Mouse (Mus musculus) right cerebral cortex, postnatal 4 days (tissue): ENCODE results near the gene Tcn2.
"Not testable (repeated sequence)": the region's sequence is repeated elsewhere in the genome, so short reads cannot be mapped to it uniquely, and the experiment has no call there.

Source experiments
- DNase-seq: peaks from one replicate; pipeline ENCODE4 v3.0.0-alpha.2; 2022

The Tcn2 gene

DNA sequence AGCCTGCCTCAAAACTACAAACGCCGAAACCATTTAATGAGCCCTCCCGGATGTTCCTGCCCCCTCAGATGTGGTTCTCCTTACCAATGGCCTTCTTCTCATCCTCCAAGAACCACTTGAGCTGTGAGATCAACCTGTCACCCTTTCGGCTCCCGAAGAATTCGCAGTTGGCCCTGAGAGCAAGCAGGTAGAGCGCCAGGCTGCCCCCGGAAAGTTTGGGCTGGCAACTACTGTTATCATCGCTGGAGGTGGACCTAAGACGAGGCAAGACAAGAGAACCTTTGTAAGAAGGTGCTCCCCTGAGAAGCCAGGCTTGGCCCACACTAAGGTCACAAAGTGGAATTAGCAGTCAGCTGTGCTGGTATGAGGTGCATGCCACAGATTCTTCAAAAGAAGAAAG is 6.0 kb downstream of the Tcn2 start:
- no peak for DNase-seq

- DNase-seq, result no peak
These were observed 9.2 kb downstream of the Tcn2 start for GRCm38 (mm10) chr11:3922731-3923130.

GRCm38 (mm10) chr11:3922115-3922514 is 9.8 kb downstream of the Tcn2 start:
- DNase-seq, result no peak

DNA sequence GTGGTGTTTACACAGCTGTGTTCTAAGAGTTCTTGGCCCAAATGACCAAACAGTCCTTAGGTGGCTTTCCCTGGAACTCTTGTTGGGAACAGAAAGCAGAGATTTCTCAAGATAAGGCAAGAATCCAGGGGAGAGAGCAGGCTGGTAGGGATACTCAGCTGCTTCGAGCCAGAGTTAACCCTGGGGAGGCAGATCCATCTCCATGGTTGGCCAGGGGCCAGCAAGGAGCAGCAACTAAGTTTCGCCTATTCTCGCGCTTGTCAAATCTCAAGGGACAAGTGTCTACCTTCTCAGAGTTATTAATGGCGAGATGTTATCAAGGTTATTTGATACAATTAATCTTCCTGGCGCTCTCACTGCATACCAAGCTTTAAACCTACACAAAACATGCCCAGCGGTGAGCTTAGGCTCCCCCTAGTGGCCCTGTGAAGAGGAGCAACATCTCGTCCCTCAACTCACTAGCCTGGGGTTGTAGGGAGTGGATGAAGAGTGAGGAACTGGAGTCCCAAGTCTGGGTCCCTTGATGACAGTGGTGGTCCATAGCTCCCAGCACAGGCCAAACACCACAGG is 10.6 kb downstream of the Tcn2 start:
- DNase-seq, result peak; percentile 56

GRCm38 (mm10) chr11:3920476-3920875 is 11.5 kb downstream of the Tcn2 start:
- no peak for DNase-seq

GRCm38 (mm10) chr11:3918738-3919137 is 13.2 kb downstream of the Tcn2 start:
- no peak for DNase-seq

DNA sequence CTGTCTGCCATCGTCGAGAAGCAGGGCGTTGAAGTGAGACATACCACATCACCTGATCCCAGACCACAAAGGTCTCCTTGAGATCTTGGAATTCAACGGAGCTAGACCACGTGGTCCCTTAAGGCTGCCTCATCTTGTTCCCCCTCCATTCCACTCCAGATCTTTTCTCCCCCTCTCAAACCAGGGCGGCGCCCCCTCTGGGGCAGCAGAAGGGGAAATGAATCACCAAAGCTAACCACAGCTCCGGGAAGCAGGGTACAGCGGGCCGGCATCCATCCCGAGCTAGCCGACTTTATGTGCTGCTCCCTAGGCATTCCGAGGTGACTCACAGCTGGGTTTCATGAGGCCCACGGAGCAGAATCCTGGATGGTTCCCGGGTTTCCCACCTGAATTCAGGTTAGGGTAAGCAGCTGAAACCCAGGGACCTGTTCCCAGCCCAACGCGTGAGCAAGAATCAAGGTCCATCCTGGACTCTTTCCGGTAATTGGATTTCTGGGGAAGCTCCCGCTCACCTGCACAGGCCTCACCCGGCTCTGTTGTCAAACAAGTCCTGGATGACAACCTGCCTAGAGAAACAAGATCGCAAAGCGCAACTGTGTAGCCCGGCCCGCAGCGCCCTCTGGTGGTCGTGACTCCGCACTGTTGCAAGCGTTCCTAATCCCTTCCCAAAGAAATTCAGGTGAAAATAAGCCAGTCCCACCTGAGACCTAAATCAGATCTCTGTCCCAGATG is 17.7 kb downstream of the Tcn2 start, which contains the start of gene Slc35e4:
Gene Slc35e4, minus strand, starts transcription at position 556 of the 732 bp plus-strand sequence.
- peak; percentile 96 for DNase-seq

DNA sequence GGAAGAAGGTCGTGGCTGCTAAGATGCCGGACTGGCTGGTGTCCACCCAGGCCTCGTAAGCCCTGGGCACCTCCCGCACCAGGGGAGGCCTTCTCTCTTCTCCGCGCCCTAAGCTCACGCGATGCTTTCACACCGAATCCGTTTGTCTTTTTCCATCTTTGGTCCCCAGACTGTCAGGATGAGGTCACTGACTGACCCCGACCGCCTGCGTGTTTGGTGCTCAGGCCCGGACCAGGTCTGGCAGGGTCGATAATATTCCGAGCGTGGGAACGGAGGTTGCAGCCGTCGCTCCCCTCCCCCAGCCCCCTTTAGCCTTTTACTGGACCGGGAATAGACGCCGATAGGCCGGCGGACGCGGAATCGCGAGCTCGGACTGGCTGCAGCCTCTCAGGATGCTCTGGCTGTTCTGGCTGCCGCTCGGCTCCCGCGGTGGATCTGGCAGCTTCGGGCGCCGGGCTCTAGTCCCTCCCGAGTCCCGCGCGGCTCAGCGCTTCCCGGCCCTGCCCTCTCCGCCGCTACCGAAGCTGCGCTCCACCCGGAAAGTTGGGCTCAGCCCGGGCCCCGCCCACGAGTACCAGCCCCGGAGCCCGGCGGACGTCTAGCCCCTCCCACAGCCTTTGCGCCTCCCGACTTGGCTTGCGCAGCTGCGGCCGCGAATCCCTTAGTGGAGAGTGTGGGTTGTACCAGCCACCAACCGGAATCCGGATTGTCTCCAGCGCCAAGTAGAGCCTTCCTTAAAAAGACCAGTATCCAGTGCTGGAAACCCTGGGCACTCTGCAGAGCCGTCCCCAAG is 18.4 kb downstream of the Tcn2 start:
- peak; percentile 88 for DNase-seq

DNA sequence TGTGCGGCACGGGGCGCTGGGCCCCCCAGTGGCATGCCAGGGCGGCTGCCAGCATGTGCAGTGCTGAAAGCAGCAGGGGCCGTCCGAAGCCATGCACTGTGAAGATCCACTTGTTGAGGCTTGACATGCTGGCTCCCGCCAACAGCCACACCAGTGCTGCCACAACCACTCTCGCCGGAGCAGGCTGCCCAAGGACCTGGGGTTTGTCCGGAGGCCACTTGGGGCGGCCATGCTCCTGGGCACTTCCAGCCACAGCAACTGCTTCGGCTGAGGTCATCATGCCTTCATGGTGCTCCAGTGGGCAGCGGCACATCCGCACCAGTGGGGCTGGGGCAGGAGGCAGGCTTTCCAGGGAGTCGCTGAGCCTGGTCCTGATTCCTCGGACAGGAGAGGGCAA is 19.1 kb downstream of the Tcn2 start:
- peak; percentile 50 for DNase-seq

DNA sequence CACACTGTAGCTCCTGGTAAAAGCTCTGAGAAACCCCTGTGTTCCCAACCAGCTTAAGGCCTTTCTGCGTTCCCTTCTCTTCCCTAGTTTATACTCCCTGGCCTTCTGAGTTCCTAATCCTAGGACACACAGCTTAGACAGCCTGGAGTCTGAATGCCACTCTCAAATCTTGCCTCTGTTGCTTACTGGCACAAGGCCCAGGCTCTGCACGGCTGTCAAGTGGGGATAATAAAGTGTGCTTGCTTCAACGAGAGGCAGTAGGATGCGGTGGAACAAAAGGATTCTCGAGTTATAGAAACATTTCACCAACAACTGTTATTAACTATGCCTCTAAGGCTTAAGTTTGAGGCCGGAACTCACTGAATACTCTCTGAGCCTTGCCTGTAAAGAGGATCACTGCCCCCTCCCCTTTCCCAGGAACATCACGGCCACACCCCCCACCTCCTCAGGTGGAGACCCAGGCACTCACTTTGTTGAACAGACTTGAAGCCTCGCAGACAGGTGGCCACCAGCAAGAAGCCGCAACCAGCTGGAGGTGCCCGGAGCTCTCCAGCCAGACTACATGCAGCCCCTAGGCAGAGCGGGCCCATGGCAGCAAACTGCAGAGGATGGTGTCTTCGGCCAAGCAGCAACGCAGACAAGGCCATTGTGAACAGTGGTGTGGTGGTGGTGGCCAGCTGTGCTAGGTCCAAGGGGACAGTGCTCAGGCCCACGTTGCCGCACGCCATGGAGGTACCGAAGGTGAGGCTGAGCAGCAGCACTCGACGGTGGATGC is 19.7 kb downstream of the Tcn2 start:
- DNase-seq, result peak; percentile 60

- not testable (repeated sequence) for DNase-seq
These were observed 20.5 kb downstream of the Tcn2 start for GRCm38 (mm10) chr11:3911440-3911839.

DNA sequence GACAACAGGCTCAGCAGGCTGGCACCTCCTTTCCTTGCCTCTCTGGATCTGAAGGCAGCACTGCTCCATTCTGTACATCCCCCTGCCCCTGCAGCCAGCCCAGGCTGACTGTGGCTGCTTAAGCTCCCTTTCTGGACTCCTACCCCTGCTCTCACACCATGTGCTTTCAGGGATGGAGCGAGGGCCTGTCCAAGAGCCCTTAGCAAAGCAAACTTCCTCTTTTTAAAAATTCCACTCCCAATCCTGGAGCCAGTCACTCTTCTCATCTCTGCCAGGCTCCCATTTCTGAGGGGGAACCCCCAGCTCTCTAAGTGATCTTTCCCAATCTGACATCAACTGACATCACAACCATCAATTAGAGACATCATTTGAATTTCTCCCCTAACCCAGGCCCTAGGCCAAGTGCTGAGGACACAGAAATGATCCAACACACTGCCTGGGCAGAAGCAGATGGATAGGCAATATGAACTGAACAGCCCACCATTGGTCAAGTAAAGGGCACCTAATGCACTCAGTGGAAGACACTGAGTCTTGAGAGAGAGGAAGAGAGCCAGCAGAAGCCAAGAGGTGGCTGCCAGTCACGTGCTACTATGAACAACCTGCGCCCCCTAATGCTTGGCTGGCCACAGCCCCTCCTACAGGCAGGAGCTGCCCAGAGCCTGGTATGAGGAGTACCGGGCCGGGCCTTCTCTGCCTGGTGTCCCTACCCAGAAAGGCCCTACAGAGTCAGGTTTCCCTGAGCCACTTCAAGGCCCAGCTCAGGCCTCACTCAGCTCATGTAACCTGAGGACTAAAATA is 21.2 kb downstream of the Tcn2 start:
- DNase-seq, result no peak

DNA sequence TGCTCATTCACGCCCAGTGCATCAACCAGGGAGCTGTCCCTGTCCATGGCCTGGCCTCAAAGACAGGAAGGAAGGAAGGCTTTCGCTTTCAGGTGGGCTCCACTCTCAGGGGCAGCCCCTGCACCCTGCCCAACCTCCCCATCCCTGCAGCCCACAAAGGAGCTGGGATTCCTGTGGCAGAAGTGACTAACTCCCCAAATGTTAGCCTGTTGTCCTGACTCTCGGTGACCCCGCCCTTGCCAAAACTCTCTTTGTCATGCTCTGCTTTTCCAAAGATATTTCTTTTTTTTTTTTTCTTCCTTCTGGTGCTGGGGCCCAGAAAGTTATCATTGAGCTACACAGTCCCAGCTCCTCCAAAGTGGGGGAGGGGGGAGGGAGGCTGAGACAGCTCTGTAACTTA is 22.7 kb downstream of the Tcn2 start:
- DNase-seq, result no peak

GRCm38 (mm10) chr11:3905446-3905845 is 26.5 kb downstream of the Tcn2 start:
- no peak for DNase-seq

GRCm38 (mm10) chr11:3904673-3905072 is 27.3 kb downstream of the Tcn2 start:
- DNase-seq, result no peak

DNA sequence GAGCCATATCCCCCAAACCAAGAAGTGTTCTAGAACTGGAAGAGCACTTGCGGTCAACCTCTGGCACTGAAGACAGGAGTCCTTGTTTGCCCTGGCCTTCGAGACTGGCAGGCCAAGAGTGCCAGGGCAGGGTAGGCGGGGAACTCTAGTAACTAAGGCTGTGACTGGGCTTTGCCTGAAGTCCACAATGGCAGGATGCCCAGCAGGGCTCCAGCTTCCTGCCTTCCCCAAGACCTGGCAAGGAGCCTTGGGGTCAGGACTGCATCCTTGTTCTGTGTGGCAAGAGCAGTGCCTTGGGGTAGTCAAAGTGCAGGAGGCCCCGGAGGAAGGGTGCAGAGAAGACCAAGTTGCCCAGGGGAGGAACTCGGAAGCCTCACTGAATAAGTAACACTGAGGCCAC is 28.9 kb downstream of the Tcn2 start:
- peak; percentile 62 for DNase-seq

DNA sequence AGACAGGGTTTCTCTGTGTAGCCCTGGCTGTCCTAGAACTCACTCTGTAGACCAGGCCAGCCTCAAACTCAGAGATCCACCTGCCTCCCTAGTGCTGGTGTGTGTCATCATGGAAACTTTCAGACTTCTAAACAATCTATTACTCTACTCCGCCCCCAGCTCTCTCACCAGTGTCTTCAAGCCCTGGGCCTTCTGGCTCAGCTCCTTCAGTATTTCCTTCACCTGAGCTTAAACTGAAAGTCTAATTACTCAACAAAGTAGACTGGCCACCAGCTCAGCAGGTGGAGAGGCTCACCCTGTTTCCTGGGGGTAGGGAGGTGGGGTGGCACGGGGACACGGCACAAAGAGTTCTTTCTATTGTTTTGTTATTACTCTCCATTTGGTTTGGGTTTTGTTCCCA is 29.4 kb downstream of the Tcn2 start:
- DNase-seq, result no peak

- no peak for DNase-seq
These were observed 31.7 kb downstream of the Tcn2 start for GRCm38 (mm10) chr11:3900296-3900695.

GRCm38 (mm10) chr11:3895933-3896332 is 36.0 kb downstream of the Tcn2 start:
- no peak for DNase-seq

DNA sequence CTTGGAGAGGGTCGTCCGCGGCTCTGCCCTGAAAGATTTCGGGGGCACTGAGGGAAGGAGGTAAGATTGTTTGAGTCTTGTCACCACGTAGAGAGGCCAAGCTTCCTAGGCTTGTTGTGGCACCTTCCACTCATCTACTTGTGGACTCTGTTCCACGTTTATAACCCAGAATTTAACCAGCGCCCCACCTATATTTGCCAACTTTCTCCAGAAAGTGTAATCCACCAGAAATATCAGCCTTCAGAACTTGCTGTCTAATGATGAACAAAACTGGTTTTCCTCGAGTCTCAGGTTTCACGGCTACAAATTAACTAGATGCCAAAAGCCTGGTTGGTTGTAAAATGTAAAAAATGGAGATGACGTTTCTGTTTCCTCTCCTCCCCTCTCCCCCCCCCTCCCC is 36.5 kb downstream of the Tcn2 start:
- no peak for DNase-seq

DNA sequence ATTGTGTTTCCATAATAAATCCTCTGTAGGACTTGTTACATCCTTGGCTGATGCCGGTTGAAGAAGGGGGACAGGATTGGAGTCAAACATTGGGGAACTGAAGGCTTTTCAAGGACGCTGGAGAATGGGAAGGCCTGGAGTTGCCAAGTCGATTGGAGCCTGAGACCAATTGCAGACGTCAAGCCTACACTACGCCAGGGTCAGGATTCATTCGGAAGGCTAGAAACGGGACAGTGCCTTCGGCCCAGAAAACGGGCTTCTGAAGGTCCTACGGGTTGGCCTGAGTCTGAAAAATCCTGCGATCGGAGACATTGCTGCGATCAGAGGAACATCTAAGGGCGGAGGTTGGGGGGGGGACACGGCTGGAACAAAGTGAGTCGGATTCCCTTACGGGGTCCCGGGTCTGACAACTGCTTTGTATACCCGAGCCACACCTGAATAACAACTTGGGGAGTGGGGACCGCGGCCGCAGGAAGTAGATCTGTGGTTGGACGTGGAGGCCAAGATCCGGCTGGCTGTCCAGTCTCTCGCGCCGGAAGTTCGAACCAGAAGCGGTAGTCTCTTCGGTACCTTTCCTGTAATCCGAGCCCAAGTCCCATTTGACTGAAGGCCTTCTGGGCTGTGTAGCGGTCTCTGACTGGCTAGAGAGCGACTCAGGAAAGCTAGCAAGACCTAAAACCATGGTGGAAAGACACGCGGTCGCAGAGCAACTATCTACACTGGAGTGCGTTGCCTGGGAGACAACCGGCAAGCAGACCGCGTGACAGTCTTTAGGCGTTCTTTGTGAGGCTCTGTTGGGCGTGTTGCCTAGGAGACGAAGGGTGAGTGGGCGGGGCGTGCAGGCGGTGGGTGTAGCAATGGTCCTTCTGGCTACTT is 37.3 kb downstream of the Tcn2 start, which contains the start of the genes 4921536K21Rik and Dusp18:
Gene 4921536K21Rik, minus strand, starts transcription at position 693 of the 876 bp plus-strand sequence.
Gene Dusp18, plus strand, starts transcription at position 835 of the 876 bp plus-strand sequence.
- DNase-seq, result peak; percentile 92
